Mouse (Mus musculus) limb, embryonic 10.5 days (tissue): ENCODE results near the gene Fthl17f. TPM values are rescaled to one million over a fixed set of nuclear protein-coding genes. Genes with fewer than 3 reads are reported as not detected.
A peak's percentile ranks its signal among the peaks of the same experiment; 100 is the strongest.
"Not testable (repeated sequence)": the region's sequence is repeated elsewhere in the genome, so short reads cannot be mapped to it uniquely, and the experiment has no call there.

Experiments used
- DNase-seq: peaks from one replicate; pipeline ENCODE4 v3.0.0-alpha.2; 2017; ENCODE audit warnings: low spot score
- H3K27ac ChIP-seq: fragments of 300-500 bp; sonication (generic); 2 replicates; pipeline ENCODE4 v1.5.1; 2016; ENCODE audit warnings: mild to moderate bottlenecking
- H3K27me3 ChIP-seq: fragments of 300-500 bp; sonication (generic); 2 replicates; pipeline ENCODE4 v1.6.1; 2016; ENCODE audit warnings: low read depth, mild to moderate bottlenecking; ENCODE audit not compliant: poor library complexity, severe bottlenecking
- H3K36me3 ChIP-seq: fragments of 300-500 bp; sonication (generic); 2 replicates; pipeline ENCODE4 v1.6.1; 2016; ENCODE audit warnings: mild to moderate bottlenecking, moderate library complexity
- H3K4me1 ChIP-seq: fragments of 300-500 bp; sonication (generic); 2 replicates; pipeline ENCODE4 v1.6.1; 2016
- H3K4me3 ChIP-seq: fragments of 300-500 bp; sonication (generic); 2 replicates; pipeline ENCODE4 v1.5.1; 2016; ENCODE audit warnings: mild to moderate bottlenecking, moderate library complexity
- H3K9me3 ChIP-seq: fragments of 300-500 bp; sonication (generic); replicated peaks from 2 replicates; pipeline ENCODE4 v1.6.1; 2016; ENCODE audit warnings: mild to moderate bottlenecking
- WGBS: fragments of 180-500 bp; shearing (Covaris S2); methylation state at CpG from one replicate; pipeline ENCODE4 v1.1.7; 2016; 5-methylcytosine and 5-hydroxymethylcytosine counted together
- polyA plus RNA-seq: library from polyadenylated mRNA; unstranded; fragments of >200 nt; fragmentation: Nextera tagmentation; extraction: Ambion mirVana; gene quantifications from 2 replicates; pipeline ENCODE4 v1.2.1, GENCODE M21; 2016

Fthl17f gene
- not detected in 2 replicates for polyA plus RNA-seq

GRCm38 (mm10) chrX:9062715-9063114 lies at the start of gene Fthl17f:
TSS of gene Fthl17f (plus strand) at chrX:9063015.
- not testable (repeated sequence) for H3K36me3 ChIP-seq, H3K4me3 ChIP-seq, H3K27me3 ChIP-seq, H3K9me3 ChIP-seq, H3K27ac ChIP-seq, H3K4me1 ChIP-seq, DNase-seq
- 95% methylated on average over 11 of the region's 11 CpGs for WGBS

- Histone ChIP-seq H3K27ac (no peak overlapping the region), H3K36me3 (no peaks in the 10 kb centered on the region), H3K27me3 (no peaks in the 10 kb centered on the region), H3K9me3 (no peaks in the 10 kb centered on the region), H3K4me1 (no peaks in the 10 kb centered on the region), H3K4me3 (no peak overlapping the region)
- no peak for DNase-seq
- 92% methylated on average over 1 of the region's 1 CpGs for WGBS
Observed at GRCm38 (mm10) chrX:9016079-9016478, 46.7 kb upstream of the Fthl17f start.

- Histone ChIP-seq H3K4me3 (no peak overlapping the region), H3K4me1 (no peaks in the 10 kb centered on the region), H3K27me3 (no peaks in the 10 kb centered on the region), H3K36me3 (no peaks in the 10 kb centered on the region), H3K27ac (no peak overlapping the region), H3K9me3 (no peaks in the 10 kb centered on the region; the same call in 1 of the 2 replicates)
- DNase-seq = no peak
- 65% methylated on average over 10 of the region's 10 CpGs for WGBS
Observed at GRCm38 (mm10) chrX:9019481-9019880, 43.3 kb upstream of the Fthl17f start.

GRCm38 (mm10) chrX:9033193-9033592 lies 29.6 kb upstream of the Fthl17f start, which contains the start of gene Fthl17e:
TSS of gene Fthl17e (plus strand) at chrX:9033493.
- not testable (repeated sequence) for H3K36me3 ChIP-seq, H3K27me3 ChIP-seq, H3K4me3 ChIP-seq, H3K27ac ChIP-seq, H3K9me3 ChIP-seq, DNase-seq, H3K4me1 ChIP-seq
- no CpG with 5 or more reads among the region's 10 CpGs for WGBS

- not testable (repeated sequence) for H3K36me3 ChIP-seq, H3K4me3 ChIP-seq, H3K27me3 ChIP-seq, DNase-seq, H3K4me1 ChIP-seq, H3K27ac ChIP-seq, H3K9me3 ChIP-seq
- WGBS = 28% methylated on average over 3 of the region's 4 CpGs
Observed at GRCm38 (mm10) chrX:9041611-9042010, 21.2 kb upstream of the Fthl17f start.

GRCm38 (mm10) chrX:9060952-9061351 lies 1.9 kb upstream of the Fthl17f start:
- not testable (repeated sequence) for H3K4me3 ChIP-seq, H3K4me1 ChIP-seq, H3K9me3 ChIP-seq, H3K27ac ChIP-seq, H3K27me3 ChIP-seq, H3K36me3 ChIP-seq, DNase-seq
- WGBS = 26% methylated on average over 9 of the region's 9 CpGs

- H3K4me1 ChIP-seq = no peaks in the 10 kb centered on the region
- H3K27ac ChIP-seq = no peak overlapping the region
- no peak for DNase-seq
- H3K4me3 ChIP-seq = no peak overlapping the region
- no peaks in the 10 kb centered on the region for H3K9me3 ChIP-seq
- 85% methylated on average over 4 of the region's 4 CpGs for WGBS
- no peaks in the 10 kb centered on the region for H3K36me3 ChIP-seq
- no peaks in the 10 kb centered on the region for H3K27me3 ChIP-seq
Observed at GRCm38 (mm10) chrX:9062101-9062500, 714 bp upstream of the Fthl17f start.

GRCm38 (mm10) chrX:9077699-9078098 lies 14.9 kb downstream of the Fthl17f start:
- H3K4me3 ChIP-seq, H3K4me1 ChIP-seq, H3K27me3 ChIP-seq, H3K36me3 ChIP-seq, H3K9me3 ChIP-seq, H3K27ac ChIP-seq: not testable (repeated sequence)
- 13% methylated on average over 9 of the region's 10 CpGs for WGBS
- DNase-seq = peak; percentile 31

GRCm38 (mm10) chrX:9095066-9095465 lies 32.3 kb downstream of the Fthl17f start:
- H3K27ac ChIP-seq, H3K9me3 ChIP-seq, H3K4me3 ChIP-seq, DNase-seq, H3K27me3 ChIP-seq, H3K4me1 ChIP-seq, H3K36me3 ChIP-seq: not testable (repeated sequence)

GRCm38 (mm10) chrX:9104262-9104661 lies 41.4 kb downstream of the Fthl17f start, which contains the start of gene 4930402K13Rik:
TSS of gene 4930402K13Rik (plus strand) at chrX:9104562.
- WGBS = 97% methylated on average over 6 of the region's 6 CpGs
- Histone ChIP-seq H3K27me3 (no peaks in the 10 kb centered on the region), H3K4me1 (no peaks in the 10 kb centered on the region), H3K27ac (no peak within 1 kb of the TSS), H3K9me3 (no peaks in the 10 kb centered on the region), H3K36me3 (no peaks in the 10 kb centered on the region), H3K4me3 (no peak within 1 kb of the TSS)
- DNase-seq = no peak

- Histone ChIP-seq H3K9me3 (no peaks in the 10 kb centered on the region), H3K27me3 (no peaks in the 10 kb centered on the region), H3K36me3 (no peaks in the 10 kb centered on the region), H3K4me3 (no peak overlapping the region), H3K27ac (no peak overlapping the region), H3K4me1 (no peaks in the 10 kb centered on the region)
- DNase-seq = no peak
- WGBS = 62% methylated on average over 2 of the region's 2 CpGs
Observed at GRCm38 (mm10) chrX:9110381-9110780, 47.6 kb downstream of the Fthl17f start.

Other genes with a start within 250 kb of the Fthl17f start
- not detected in 2 replicates for gene Gm6592, start 219.0 kb upstream of the Fthl17f start, polyA plus RNA-seq
- not detected in 2 replicates for gene Gm5751, start 188.8 kb upstream of the Fthl17f start, polyA plus RNA-seq
- gene B630019K06Rik, start 170.6 kb upstream of the Fthl17f start, polyA plus RNA-seq = 3.8 and 5.7 TPM in 2 replicates
- gene Fthl17b, start 100.0 kb upstream of the Fthl17f start, polyA plus RNA-seq = not detected in 2 replicates
- not detected in 2 replicates for gene Fthl17c, start 86.5 kb upstream of the Fthl17f start, polyA plus RNA-seq
- gene Fthl17d, start 76.3 kb upstream of the Fthl17f start, polyA plus RNA-seq = not detected in 2 replicates
- gene Fthl17e, start 29.5 kb upstream of the Fthl17f start, polyA plus RNA-seq = not detected in 2 replicates
- gene 4930402K13Rik, start 41.5 kb downstream of the Fthl17f start, polyA plus RNA-seq = not detected in 2 replicates
- gene Lancl3, start 136.9 kb downstream of the Fthl17f start, polyA plus RNA-seq = 0.09 and 0.18 TPM in 2 replicates
- not detected in 2 replicates for gene Gm14862, start 193.9 kb downstream of the Fthl17f start, polyA plus RNA-seq
- gene Xk, start 209.7 kb downstream of the Fthl17f start, polyA plus RNA-seq = 1.7 and 1.9 TPM in 2 replicates
- not detected in 2 replicates for gene H2al1m, start 220.7 kb downstream of the Fthl17f start, polyA plus RNA-seq